Mouse (Mus musculus): ENCODE measurements around the gene Thyn1.

DNA sequence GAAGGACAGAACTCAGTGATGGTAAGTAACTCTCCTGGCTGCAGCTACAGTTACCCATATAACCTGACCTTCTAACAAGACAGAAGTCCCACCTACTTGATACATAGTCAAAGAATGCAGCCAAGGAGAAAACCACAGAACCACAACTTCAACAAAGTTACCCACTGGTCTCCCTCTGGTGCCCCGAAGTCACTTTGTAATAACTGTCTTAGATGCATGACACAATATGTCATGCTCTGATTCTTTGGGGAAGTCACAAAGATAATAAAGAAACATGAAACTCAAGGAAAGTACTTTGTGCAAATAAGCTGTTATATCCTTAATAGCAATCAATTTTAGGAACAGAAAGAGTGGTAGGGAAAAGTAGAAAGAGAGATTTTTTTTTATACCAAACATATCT, 27.2 kb downstream of the Thyn1 start:
- TF ChIP-seq CHD2 (IDR thresholded peaks at IDR 0.05; ENCODE audit: low read depth, low read length) (no peak), ZC3H11A (IDR thresholded peaks at IDR 0.05; ENCODE audit: borderline replicate concordance, low read depth, low read length) (no peak), HCFC1 (IDR thresholded peaks at IDR 0.05; ENCODE audit: borderline replicate concordance, insufficient read depth, low read length) (no peak), MAFK (IDR thresholded peaks at IDR 0.05; ENCODE audit: insufficient read depth, low read depth, low read length) (no peak)

Measured in ES-E14 (cell line).